ENCODE assay signal across 12 mouse cellular contexts in genomic region chr3:101486054-101486765, GRCm38 (mm10).
DNase-seq lines count a peak whose midpoint lies in the region; ATAC-seq and TF ChIP-seq lines count a peak whose summit lies in the region.
"Had no signal": no experiment of that assay in that cellular context is flagged by ENCODE, and none has a peak within 500 bp of the region (broad histone marks: within the 10 kb centered on the region; RNA-seq: fewer than 3 reads in every experiment).

No protein-coding gene starts in this region.

- intact Hi-C loops in left cerebral cortex, adult 2 months (cut with DNase I): no loop called here
- intact Hi-C loops in gastrocnemius, postnatal 14 days (cut with DNase I; ENCODE audit: low total_unique reads): no loop called here

- peak; percentile 73 to 75 for DNase-seq in cerebellum, postnatal 14 days
- no peak for DNase-seq in cerebellum, adult 9-10 months
- DNase-seq in left cerebral cortex, adult 2 months (ENCODE audit: extremely low spot score in 1 of 2, low spot score in 2 of 2): no peak
- no peak for DNase-seq in left cerebral cortex, adult 18-20 months (ENCODE audit: low spot score in 2 of 2)
- DNase-seq in thymus, postnatal 4 days: peak; percentile 43
- DNase-seq in thymus, adult 18-20 months: no peak
- no peak for DNase-seq in gastrocnemius, postnatal 14 days
- DNase-seq: forebrain, postnatal 0 days; right cerebral cortex, adult 18-20 months had no signal

- no peak overlapping the region for H3K27ac ChIP-seq in left cerebral cortex, adult 2 months
- H3K27ac ChIP-seq: heart, embryonic 13.5 days; macrophage had no signal

- ATAC-seq in monocyte, adult 5-6 weeks (replicated peaks; ENCODE audit: insufficient number of reproducible peaks, low FRiP score, low TSS enrichment, poor library complexity, severe bottlenecking): no peak
- ATAC-seq: forebrain, postnatal 0 days had no signal

- H3K4me3 ChIP-seq in left cerebral cortex, adult 2 months: no peak overlapping the region
- H3K4me3 ChIP-seq: heart, embryonic 13.5 days had no signal

- peak; percentile 13 for TF ChIP-seq CTCF in left cerebral cortex, adult 2 months (IDR thresholded peaks at IDR 0.05)

Comparison
In these comparisons a context has a peak if more than half of its experiments do, and no peak if none do; other contexts are left out.
1. DNase-seq: peak in cerebellum, postnatal 14 days (2 of 2) and thymus, postnatal 4 days (single experiment); none in cerebellum, adult 9-10 months (single experiment), left cerebral cortex, adult 2 months (0 of 2), left cerebral cortex, adult 18-20 months (0 of 2), thymus, adult 18-20 months (0 of 2) and gastrocnemius, postnatal 14 days (single experiment).